Mouse (Mus musculus) adrenal gland, postnatal 0 days (tissue): ENCODE measurements around the gene Dnajb2. TPM values are rescaled to one million over a fixed set of nuclear protein-coding genes. Genes with fewer than 3 reads are reported as not detected.

ENCODE experiments used
- microRNA-seq: library from miRNA; unstranded; fragments of <30 nt; microRNA quantifications from one replicate; pipeline ENCODE4, GENCODE M21; 2016; ENCODE audit warnings: borderline replicate concordance; ENCODE audit not compliant: insufficient number of aligned reads
- polyA plus RNA-seq: library from polyadenylated mRNA; unstranded; fragments of >200 nt; fragmentation: Nextera tagmentation; extraction: Ambion mirVana; gene quantifications from 2 replicates; pipeline ENCODE4 v1.2.1, GENCODE M21; 2015

Gene Dnajb2
- 21.8 and 24.0 TPM in 2 replicates for polyA plus RNA-seq

GRCm38 (mm10) chr1:75236117-75237050 lies at the start of gene Dnajb2:
Dnajb2 (plus strand) TSS chr1:75236406.

GRCm38 (mm10) chr1:75191622-75192402 lies 44.4 kb upstream of the Dnajb2 start, which contains the start of the genes Ankzf1 and Atg9a:
Ankzf1 (plus strand) TSS chr1:75192151.
Atg9a (minus strand) TSS chr1:75192196.

DNA sequence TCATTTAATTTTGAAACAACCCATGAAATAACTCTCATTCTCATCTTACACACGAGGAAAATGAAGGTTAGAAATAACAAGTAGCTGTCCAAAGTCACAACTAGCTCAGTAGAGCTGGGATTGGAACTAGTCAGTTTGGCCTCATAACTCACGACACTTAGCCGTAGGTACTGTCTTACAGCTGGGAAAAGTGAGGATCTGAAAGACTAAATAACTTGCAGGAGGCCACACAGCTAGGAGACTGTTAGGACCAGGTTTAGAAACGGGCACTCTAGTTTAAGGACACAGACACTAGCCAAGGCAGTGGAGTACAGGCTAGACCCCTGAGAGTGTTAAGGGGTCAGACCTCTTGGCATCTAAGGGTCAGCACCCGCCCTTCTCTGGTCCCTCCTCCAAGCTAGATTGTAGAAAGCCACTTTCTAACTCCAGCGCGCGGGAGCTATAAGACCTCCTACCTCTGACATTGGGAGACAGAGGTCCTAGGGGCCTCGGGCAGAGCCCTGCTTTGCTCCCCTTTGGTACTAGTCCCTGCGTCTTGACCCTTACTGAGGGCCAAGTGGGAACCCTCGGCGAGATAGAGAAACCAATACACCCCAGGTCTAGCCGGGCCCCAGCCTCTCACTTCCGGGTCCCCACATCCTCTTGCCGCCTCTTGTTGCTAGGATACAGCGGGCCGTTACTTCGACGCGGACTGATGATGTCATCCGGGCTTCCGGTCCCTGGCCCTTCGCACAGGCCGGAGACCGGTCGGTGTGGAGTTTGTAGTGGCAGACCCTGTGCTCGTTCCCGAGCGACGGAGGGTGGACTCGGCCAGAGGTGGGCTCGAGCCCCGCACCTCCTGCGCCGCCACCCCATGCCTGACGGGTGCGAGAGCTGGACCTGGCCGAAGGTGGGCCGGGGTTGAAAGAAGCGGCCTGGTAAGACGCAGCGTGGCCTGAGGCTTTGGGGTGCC lies 25.8 kb upstream of the Dnajb2 start, which contains the start of the genes Glb1l and Stk16:
TSS of gene Glb1l (minus strand) at position 678 of the 952 bp plus-strand sequence.
TSS of gene Stk16 (plus strand) at position 703 of the 952 bp plus-strand sequence.

DNA sequence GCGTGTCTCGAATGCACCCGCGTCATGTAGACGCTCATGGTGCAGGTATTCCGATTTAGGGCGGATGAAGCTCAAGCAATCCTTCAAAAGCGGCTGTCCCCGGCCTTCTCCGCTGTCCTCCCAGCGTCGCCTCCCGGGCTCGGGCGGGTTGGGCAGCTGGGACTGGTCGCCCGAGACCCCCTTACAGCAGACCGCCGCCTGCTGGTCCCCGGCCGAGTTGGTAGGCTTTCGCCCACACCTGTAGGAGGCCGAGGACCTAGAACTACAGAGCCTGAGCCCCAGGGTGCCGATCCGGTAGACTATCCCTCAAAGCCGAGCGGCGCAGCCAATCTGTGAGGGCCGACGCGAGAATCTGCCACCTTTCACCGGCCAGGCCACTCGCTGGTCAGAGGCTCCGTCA lies 16.7 kb upstream of the Dnajb2 start, which contains the start of gene Tuba4a:
TSS of gene Tuba4a (minus strand) at position 335 of the 400 bp plus-strand sequence.

GRCm38 (mm10) chr1:75231664-75232152 lies 4.5 kb upstream of the Dnajb2 start, which contains the start of gene A630095N17Rik:
A630095N17Rik (minus strand) TSS chr1:75232102.

GRCm38 (mm10) chr1:75264091-75264880 lies 28.1 kb downstream of the Dnajb2 start, which contains the start of gene Ptprn:
Ptprn (minus strand) TSS chr1:75264502.

DNA sequence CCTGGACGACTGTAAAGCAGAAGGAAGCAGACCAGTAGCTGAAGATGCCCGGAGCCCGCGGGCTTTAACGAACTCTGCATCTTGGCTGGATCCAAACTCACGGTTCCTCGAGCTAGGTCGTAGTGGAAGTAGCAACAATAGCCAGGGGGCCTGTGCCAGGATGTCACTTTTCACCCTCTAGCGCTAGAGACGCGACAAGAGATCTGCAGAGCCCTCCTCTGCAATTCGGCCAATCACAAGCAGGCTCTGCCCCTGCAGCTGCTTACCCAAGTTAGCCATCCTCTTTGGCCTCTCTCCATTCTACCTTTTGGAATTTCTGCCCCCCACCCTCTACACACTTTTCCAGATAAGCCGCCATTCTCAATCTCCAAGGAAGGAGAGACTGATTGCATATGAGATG lies 42.0 kb downstream of the Dnajb2 start, which contains the start of gene Resp18:
TSS of gene Resp18 (minus strand) at position 188 of the 400 bp plus-strand sequence.

Small RNA genes within 50 kb of the gene (microRNA-seq; reads per million reads assigned to microRNA genes)
- gene Gm27943: not detected

Other genes starting within 250 kb of the Dnajb2 start
- 6.6 and 7.8 TPM in 2 replicates for gene Nhej1, start 111.2 kb upstream of the Dnajb2 start, polyA plus RNA-seq
- 0.58 and 1.6 TPM in 2 replicates for gene Slc23a3, start 102.5 kb upstream of the Dnajb2 start, polyA plus RNA-seq
- gene Cnppd1, start 93.7 kb upstream of the Dnajb2 start, polyA plus RNA-seq: 27.1 and 45.5 TPM in 2 replicates
- gene Retreg2, start 93.6 kb upstream of the Dnajb2 start, polyA plus RNA-seq: 61.8 and 69.4 TPM in 2 replicates
- 41.2 and 47.4 TPM in 2 replicates for gene Zfand2b, start 67.8 kb upstream of the Dnajb2 start, polyA plus RNA-seq
- 17.2 and 24.7 TPM in 2 replicates for gene Abcb6, start 56.0 kb upstream of the Dnajb2 start, polyA plus RNA-seq
- gene Ankzf1, start 44.3 kb upstream of the Dnajb2 start, polyA plus RNA-seq: 11.5 and 19.9 TPM in 2 replicates
- 23.3 and 27.3 TPM in 2 replicates for gene Atg9a, start 44.2 kb upstream of the Dnajb2 start, polyA plus RNA-seq
- gene Glb1l, start 25.6 kb upstream of the Dnajb2 start, polyA plus RNA-seq: 8.6 and 14.4 TPM in 2 replicates
- gene Stk16, start 25.6 kb upstream of the Dnajb2 start, polyA plus RNA-seq: 65.9 and 90.8 TPM in 2 replicates
- gene Tuba4a, start 16.5 kb upstream of the Dnajb2 start, polyA plus RNA-seq: 20.2 and 27.9 TPM in 2 replicates
- gene A630095N17Rik, start 4.3 kb upstream of the Dnajb2 start, polyA plus RNA-seq: not detected in 2 replicates
- 33.3 and 44.0 TPM in 2 replicates for gene Ptprn, start 28.1 kb downstream of the Dnajb2 start, polyA plus RNA-seq
- gene Resp18, start 42.0 kb downstream of the Dnajb2 start, polyA plus RNA-seq: 153 and 191 TPM in 2 replicates
- 133 and 170 TPM in 2 replicates for gene Dnpep, start 81.6 kb downstream of the Dnajb2 start, polyA plus RNA-seq
- 22.3 and 29.9 TPM in 2 replicates for gene Des, start 123.9 kb downstream of the Dnajb2 start, polyA plus RNA-seq
- 37.1 and 42.3 TPM in 2 replicates for gene Speg, start 138.9 kb downstream of the Dnajb2 start, polyA plus RNA-seq
- gene Gmppa, start 199.5 kb downstream of the Dnajb2 start, polyA plus RNA-seq: 68.1 and 95.9 TPM in 2 replicates
- 4.5 and 6.8 TPM in 2 replicates for gene Asic4, start 214.0 kb downstream of the Dnajb2 start, polyA plus RNA-seq
- 45.8 and 51.6 TPM in 2 replicates for gene Chpf, start 242.9 kb downstream of the Dnajb2 start, polyA plus RNA-seq
- gene Tmem198, start 243.1 kb downstream of the Dnajb2 start, polyA plus RNA-seq: 5.4 and 10.3 TPM in 2 replicates